Mouse (Mus musculus): ENCODE results near the gene Tent2. TPM values are rescaled to one million over a fixed set of nuclear protein-coding genes. Genes with fewer than 3 reads are reported as not detected.

Gene Tent2
- 15.9 and 23.1 TPM in 2 replicates for polyA plus RNA-seq (2012; rRNA removed; ENCODE audit: low replicate concordance)

GRCm38 (mm10) chr13:93191831-93192645, at the start of gene Tent2:
Gene Tent2, minus strand, starts transcription at chr13:93192385.

GRCm38 (mm10) chr13:93144336-93145167, 47.6 kb downstream of the Tent2 start, which contains the start of gene Cmya5:
Gene Cmya5, minus strand, starts transcription at chr13:93144724.

Other genes with a start within 250 kb of the Tent2 start
- 0.50 and 0.71 TPM in 2 replicates for gene Cmya5, start 47.7 kb downstream of the Tent2 start, polyA plus RNA-seq (2012; rRNA removed; ENCODE audit: low replicate concordance)
- gene Homer1, start 107.2 kb upstream of the Tent2 start, polyA plus RNA-seq (2012; rRNA removed; ENCODE audit: low replicate concordance) = 2.1 and 5.4 TPM in 2 replicates

All from subcutaneous adipose tissue, adult 2 months (tissue).